Mouse (Mus musculus) E14TG2a.4 (cell line): ENCODE measurements around the gene Cyb5r2.

Experiments used
- CTCF ChIP-seq: conservative IDR thresholded peaks from 2 replicates; pipeline ENCODE4 v1.5.1; 2014; ENCODE audit warnings: low read length
- NANOG ChIP-seq: IDR thresholded peaks from 2 replicates; pipeline ENCODE4 v1.6.1; 2014; ENCODE audit warnings: borderline replicate concordance, low read length, mixed read lengths
- POU5F1 ChIP-seq: IDR thresholded peaks from 2 replicates; pipeline ENCODE4 v1.6.1; 2014; ENCODE audit warnings: low read length, borderline replicate concordance

DNA sequence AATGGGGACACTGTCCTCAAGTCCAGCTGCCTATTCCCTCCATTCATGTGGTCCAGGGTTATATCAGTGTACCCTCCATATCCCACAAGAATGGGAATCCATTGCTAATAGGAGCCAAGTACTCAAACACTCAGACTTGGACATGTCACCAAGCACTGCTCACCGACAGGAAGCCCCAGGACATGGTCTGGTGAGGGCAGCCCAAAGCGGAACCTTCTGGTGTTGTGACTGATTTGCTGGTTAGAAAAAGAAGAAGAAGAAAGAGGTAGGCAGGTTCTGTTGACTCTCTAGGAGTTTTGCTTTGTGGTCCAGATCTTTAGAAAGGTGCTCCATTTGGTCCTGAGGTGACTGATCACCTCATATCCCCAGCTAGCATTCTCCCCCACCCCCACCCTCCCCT lies 1.1 kb downstream of the Cyb5r2 start:
- no peak for TF ChIP-seq CTCF
- TF ChIP-seq NANOG: no peak
- TF ChIP-seq POU5F1: no peak
